Mouse (Mus musculus) adrenal gland, postnatal 10 days (tissue): ENCODE measurements at regions not wholly inside any gene's neighbourhood (a gene's known extent, or its start where the extent isn't known, plus 50 kb on each side); places are given as distances from the start of the nearest gene placed in this dataset.

Experiments
- DNase-seq: peaks from one replicate; pipeline ENCODE4 v3.0.0; 2021; ENCODE audit warnings: mixed read lengths

DNA sequence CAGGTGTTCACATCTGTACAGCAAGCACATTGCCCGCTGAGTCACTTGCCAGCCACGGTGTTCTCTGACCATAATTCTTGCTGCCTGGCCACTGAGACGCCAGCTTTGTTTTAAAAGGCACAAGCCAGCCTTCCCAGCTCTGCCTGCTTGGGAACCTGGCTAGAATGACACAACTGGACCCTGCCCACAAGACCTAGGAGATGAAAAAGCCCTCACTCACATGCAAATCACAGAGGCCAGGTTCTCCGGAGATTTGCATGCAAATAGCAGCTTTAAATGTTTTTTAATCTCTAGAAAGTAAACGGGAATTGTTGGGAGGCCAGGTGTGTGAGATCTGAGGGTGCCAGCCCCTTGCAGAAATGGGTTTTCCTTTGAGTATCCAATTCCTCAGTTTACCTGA, 71.9 kb downstream of the 1810010D01Rik start:
- DNase-seq, result no peak

DNA sequence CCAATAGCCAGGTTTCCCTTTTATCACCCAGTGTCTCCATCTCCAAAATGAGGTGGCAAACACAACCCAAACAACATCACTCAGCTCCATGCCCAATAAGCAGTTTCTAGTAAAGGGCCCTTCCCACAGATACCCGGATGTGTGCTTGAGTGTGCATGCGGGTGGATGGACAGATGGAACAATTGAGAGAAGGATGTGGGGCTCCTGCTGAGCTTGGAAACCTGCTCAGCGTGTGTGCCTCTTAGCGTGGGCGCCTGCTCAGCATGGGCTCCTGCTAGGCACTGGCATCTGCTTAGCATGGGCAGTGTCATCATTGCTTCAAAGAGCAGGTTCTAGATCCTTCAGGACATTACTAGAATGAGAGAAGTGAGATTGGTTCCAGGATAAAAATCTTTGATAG, 75.4 kb downstream of the 1810010D01Rik start:
- DNase-seq, result no peak

DNA sequence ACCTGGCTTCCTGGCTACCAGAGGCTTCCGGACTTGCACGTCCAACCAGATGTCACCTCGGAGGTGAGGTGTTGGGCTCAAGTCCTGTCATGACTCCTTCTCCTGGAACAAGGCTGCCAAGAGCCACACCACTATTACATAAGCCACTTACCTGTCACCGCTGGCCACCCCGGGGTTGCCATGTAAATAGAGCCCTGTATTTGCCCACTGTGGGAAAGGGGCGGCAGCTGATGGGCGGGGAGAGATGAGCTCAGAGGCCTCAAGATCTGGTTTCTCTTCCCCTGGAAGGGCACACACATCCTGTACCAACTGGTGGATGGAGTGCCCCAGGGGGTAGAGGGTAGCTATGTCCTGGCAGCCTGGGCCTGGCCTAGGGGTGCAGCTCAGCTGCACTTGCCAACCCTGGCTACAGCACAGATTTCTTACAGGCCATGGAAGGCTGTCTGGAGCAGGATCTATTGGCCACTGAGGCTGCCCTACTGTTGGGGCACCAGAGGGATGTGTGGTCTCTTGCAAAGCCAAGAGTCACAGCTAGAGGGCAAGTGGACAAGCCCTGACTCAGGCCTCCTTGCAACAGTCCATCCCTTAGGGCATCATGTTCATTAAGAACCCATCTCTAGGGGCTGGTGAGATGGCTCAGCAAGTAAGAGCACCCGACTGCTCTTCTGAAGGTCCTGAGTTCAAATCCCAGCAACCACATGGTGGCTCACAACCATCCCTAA, 76.3 kb downstream of the 1810010D01Rik start:
- DNase-seq, result no peak

DNA sequence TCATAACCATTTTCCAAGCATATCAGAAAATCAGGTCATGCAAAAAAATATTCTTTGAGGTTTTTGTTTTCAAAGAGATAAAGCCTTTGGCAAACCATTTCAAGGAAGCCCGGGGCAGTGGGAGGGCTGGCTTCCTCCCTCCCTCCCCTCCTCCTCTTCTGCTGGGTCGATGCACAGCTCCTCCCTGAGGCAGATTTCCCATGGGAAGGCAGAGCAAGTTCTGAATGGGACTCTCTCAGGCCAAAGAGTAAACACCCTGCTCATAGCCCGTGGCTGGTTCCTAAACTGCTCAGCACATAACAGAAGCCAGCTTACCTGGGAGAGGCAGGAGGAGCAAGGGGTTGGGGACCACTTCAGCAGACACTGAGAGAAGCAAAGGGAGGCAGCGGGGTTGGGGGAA, 77.9 kb downstream of the 1810010D01Rik start:
- no peak for DNase-seq

DNA sequence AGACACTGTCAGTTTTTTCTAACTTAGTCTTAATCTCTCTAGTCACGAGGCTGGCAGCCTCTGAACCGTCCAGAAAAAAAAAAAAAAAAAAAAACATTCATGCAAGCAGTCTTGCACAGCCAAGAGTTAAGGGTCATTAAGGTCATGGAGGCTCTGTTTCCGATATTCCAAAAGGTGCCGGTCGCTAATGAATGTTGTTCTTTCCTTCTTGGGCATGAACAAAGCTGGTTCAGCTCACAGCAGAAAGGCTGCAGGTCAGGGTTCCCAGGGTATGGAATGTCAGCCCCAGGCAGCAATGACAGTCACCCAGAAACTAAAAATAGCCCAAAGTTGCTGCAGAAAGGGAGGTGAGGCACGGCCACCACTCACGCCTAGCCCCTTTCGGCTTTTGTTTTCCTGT, 80.3 kb downstream of the 1810010D01Rik start:
- DNase-seq, result no peak

DNA sequence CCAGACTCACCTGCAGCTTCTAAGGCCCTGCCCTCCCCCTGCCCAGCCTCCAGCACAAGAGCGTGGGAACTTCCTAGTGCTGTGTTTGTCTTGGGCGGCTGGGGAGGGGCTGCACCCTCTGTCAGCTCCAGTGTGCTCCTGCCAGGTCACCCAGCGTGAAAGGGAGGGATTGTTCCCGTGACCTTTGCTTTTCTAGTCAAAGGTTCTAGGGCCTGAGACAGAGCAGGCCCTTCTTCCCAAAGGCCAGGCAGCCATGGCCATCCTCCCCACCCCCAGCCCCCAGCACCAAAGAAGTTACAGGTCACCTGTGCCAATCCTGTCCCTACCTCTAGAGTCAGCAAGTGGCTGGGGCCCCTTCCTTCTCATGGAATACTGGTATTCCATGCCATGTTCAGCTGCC, 80.7 kb downstream of the 1810010D01Rik start:
- DNase-seq, result no peak

DNA sequence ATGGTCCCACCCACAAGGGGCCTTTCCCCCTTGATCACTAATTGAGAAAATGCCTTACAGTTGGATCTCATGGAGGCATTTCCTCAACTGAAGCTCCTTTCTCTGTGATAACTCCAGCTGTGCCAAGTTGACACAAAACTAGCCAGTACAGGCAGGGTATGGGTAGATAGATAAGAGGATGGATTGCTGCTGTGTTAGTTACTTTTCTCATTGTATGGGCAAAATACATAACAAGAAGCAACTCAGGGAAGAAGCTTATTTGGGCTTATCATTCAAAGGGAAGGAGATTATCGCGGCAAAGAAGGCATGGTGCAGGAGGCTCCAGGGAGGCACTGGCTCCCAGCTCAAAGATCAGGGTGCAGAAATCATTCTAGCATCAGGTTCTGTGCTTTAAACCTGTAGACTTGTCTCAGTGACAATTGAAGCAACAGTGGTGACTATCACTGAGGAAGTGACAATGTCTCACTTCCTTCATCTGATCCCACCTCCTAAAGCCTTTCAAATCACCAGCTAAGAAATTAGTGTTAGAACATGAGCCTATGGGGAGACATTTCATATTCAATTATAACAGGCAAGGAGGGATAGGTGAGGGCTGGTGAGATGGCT, 83.8 kb downstream of the 1810010D01Rik start:
- no peak for DNase-seq

DNA sequence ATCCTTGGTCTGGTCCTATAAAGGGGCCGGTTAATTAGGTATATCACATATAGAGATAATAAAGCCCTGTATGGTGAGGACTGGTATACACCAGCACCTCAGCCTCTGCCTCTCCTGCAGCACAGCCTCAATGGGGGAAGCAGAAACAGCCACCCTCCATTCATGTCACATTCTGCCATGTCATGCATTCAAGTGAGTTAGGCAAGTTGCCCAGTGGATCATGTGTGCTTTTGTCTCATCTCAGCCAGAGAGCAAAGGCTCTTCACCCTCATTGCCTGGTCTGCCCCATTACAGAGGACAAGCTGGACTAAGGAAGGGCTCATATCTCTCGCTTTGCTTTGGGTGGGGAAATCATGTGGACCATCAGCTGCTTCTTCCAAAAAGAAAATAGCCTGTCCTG, 85.4 kb downstream of the 1810010D01Rik start:
- DNase-seq, result no peak

DNA sequence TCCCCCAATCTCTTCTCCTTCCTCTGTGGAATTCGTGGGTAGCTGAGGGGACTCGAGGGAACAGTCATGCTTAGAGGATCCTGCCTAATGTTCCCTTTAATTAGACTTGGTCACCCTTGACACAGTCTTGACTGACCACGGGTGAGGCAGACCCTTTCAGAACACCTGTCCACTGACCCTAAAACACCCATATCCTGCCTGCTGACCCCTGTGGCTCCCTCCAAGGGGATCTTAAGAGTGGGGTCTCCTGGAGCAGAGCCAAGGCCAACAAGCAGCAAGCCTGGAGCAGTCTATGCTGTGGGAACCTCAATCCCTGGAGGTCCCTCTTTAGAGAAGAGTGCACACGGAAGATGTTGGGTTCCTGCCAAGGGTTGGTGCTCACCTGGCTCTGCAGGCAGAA, 89.5 kb downstream of the 1810010D01Rik start:
- DNase-seq, result no peak

DNA sequence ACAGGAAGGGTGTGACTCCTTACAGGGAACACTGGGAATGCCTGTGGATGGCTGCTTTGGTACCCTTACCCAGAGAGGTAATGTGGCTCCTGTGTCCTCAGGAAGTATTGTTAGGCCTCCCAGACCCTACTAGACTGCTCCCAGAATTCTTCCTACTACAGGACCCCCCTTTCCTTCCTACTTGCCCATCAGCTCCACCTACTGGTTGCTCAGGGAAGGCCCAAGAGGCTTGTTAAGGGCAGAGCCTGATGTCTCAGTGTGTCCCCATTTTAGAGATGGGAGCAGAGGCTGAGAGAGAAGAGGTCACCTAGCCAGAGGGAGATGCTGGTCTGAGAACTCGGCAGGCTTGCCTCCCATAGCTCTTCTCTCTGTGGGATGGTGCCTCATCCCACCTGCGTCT, 93.3 kb downstream of the 1810010D01Rik start:
- peak; percentile 58 for DNase-seq

DNA sequence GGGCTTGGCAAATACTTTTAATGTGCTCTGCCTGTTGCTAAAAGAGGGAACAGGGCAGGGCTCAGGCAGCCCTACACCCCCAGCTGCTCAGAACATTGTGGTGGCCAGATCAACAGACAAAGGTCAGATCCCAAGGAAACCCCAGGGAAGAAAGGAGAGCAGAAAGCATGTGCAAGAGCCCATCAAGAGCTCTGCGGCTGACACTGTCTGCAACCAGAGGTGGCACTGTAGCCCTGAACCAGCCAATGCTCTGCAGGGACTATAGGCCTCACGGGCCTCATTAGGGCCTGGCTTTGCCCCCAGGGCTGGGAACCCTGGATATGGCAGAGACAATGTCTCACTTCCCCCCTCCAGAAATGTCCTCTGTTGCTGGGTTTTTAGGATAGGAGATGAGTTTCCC, 93.8 kb downstream of the 1810010D01Rik start:
- DNase-seq, result no peak

DNA sequence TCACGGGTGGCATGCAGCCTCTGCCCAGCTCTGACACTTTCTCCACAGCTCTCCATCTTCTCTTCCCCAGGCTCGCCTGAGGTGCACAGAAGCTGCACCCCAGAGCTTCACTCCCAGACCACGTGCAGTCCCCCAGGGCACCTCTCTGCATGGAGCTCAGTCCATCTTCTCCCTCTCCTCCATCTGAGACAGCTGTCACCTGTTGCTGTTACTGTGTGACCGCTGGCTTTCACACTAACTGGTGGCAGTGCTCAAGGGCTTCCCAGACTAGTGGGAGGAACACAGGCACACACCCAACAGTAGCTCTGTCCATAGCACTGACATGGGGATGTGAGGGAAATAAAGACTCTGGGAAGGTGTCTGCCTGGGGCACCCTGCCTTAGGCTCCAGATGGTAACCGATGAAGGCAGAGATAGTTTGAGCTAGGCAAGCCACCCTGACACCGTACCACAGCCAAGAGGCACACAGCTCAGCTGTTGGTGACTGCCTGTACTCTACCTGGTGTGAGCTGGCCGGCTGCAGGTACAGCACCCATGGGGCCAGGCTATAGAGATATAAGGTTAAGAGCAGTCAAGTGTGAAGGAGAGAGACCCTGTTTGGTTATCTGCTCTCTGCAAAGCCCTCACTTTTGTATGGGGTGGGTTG, 94.9 kb downstream of the 1810010D01Rik start:
- DNase-seq, result no peak

DNA sequence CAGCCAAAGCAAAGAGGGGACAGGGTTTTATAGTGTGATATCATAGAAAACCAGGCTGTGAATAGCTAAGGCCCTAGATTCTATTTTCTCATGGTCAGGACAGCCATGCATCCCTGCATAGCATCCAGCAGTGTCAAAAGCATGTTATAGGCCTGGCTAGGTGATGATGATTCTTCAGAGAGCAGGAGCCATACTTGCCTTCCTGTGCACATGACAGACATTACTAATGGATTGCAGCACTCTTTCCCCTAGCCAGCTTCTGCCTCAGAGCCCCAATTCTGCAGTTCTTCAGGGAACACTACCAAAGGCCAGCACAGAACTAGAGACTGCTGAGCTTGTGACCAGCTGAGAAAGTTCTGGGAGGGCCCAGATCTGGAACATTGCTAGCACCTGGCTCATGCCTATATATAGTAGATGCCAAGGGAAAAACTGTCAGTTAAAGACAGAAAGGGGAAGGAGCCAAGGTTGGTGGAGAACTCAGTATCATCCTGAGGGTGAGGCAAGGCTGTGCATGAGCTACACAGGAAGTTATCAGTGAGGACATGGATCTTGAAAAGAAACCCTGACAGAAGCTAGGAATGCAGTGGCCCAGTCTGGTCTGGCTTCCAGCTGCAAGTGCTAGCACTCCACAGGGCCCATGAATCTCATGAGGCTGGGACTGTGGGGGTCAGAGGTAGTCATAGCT, 95.6 kb downstream of the 1810010D01Rik start:
- DNase-seq, result no peak

DNA sequence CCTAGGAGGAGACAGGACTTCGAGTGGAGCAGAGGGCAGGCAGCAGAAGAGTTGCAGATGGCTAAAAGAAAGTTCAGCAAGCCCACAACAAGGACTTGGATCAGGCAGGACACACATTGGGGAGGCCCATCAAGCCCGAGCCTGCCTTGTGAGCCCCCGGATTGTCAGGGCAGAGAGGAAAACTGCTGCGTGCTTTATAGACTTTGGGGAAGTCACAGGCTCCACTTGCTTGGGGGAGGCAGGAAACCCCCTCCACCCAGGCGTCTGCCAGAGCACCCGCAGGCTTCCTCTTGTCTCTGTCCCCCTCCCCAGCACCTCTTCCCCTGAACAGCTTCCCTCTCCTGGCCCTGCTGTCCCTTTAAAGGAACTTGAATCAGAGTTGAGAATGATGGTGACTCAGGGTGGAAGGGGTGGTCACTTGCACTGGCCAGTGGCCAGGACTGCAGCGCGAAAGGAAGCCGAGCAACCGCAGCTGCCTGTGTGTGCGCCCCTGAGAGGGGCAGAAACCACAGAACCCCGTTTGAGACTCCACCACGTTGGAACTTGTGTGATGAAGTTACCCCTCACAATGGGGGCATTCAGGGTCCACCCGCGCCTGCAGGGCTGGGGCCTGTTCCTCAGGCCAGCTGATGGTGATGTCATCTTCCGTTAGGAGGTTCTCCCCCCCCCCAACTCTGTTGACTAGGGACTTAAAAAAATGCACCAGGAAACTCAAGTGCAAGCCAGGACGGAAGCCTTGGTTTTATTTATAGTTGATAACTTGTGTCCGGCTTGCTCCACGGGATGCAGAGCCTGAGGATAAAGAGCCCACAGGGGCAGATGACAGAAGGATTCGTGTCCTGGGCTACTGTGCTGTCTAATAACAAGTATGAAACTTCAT, 96.4 kb downstream of the 1810010D01Rik start:
- DNase-seq, result peak; percentile 85

DNA sequence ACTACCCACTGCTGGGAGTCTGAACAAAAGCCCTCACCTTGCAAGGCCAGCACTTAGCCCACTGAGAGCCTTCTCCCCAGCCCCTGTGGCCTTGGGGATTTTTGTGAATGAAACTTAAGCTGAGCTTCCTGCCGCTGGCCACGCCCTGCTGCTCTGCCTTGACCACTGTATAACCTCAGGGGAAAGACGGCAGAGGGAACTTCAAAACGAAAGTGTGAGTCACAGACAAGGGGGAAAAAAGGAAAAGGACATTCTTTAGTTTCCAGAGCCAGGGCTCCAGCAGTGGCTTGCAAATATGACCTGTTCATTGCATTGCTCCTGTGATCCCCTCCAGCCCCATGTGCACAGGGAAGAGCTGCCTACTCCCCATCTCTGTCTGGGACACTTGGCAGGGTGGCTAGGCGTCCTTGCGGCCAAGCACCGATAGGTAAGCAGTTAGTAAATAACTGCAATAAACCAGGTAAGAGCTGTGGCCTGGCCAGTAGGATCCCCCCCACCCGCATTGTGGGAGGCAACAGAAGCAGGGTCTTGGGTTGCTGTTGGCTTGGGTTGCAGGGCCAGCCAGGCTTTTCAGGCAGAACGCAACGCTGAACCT, 97.2 kb downstream of the 1810010D01Rik start:
- DNase-seq, result peak; percentile 80

DNA sequence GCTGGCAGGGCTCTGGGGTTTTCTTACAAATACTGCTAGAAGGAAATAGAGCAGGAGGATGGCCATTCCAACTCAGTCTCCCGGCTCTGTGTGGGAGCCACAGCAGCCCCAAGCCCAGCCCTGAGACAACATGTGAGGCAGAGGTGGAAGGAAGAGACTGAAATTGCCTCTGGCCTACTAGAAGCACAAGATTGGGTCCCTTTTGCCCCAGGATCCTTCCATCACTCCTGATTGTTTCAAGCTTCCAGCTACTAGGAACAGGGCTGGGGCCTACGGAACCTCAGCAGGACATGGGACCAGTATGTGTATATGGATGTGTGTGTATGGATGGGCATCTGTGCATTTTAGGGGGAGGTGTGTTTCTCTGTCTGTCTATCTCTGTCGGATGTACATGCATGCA, 97.9 kb downstream of the 1810010D01Rik start:
- no peak for DNase-seq

DNA sequence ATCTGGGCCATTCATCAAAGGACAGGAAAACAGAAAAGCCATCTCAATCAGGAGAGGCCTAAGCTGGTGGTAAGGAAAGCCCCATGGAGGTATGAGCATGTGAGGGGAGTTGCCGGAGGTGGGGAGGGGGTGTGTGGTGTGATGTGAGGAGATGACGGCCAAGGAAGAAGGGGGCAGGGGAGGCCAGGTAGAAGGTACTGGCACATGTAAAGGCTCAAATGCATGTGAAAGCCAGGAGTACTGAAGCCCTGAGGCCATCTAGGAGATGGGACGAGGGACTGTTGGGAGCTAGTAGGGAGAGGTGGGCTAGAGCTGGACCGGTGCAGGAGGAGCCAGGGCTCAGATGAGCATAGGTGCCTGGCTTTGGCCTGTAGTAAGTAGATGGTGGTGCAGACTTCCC, 98.4 kb downstream of the 1810010D01Rik start:
- no peak for DNase-seq

DNA sequence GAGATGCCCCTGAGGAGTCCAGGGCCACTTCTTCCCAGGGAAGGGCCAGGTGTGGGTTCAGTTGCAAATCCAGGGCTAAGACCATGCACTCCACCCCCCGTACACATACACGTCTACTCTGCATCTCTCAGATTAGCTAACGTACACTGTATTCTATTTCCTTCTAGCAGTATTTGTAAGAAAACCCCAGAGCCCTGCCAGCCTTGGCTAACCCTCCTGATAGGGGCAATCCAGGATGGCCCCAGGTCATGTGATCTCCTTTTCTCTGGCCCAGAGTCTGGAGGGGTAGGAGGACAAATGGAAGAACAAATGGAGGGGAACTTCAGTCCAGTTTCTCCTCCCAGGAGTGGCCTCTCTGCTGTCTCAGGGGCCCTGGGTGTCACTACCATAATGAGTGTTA, 98.9 kb downstream of the 1810010D01Rik start:
- no peak for DNase-seq

DNA sequence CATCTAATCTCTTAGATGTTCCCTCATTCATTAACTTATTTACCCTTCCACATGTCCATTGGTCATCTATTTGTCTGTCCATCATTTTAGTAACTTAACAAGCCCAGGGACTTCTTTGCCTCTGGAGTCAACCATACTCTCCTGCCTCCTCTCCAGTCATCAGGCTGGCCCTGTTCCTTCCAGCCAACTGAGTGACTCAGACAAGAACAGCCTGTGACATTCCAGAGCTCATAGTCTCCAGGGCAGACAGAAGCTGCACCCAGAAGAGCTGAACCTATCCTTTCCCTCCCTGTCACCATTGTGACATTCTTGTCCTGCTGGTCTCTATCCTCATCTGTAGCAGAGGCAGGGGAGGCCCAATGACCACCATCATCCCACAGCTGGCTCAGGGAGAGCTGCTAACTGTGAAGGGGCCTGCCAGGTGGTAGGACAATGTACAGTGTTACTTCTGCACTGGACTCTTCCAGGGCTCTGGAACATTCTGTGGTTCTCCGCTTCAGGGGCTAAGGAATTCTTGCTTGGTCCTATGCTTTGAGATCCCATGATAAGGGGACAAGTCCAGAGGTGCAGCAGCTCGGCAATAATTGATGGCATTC, 100.2 kb downstream of the 1810010D01Rik start:
- peak; percentile 30 for DNase-seq

DNA sequence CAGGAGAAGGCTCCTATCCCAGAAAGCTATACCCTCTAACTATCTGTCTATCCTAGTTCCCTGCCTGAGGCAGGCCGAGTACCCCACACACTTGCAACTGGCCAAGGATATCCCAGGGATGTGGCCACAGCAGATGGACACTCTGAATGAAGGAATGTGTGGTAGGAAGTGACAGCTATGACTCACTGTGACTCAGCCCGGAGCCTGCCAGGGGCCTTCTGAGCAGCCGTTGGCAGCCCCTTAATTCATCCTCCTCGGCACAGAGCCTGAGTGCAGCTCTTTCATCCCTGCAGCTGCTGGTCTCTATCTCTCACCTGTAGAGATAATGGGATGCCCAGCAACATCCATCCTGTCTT, 101.4 kb downstream of the 1810010D01Rik start:
- peak; percentile 81 for DNase-seq

DNA sequence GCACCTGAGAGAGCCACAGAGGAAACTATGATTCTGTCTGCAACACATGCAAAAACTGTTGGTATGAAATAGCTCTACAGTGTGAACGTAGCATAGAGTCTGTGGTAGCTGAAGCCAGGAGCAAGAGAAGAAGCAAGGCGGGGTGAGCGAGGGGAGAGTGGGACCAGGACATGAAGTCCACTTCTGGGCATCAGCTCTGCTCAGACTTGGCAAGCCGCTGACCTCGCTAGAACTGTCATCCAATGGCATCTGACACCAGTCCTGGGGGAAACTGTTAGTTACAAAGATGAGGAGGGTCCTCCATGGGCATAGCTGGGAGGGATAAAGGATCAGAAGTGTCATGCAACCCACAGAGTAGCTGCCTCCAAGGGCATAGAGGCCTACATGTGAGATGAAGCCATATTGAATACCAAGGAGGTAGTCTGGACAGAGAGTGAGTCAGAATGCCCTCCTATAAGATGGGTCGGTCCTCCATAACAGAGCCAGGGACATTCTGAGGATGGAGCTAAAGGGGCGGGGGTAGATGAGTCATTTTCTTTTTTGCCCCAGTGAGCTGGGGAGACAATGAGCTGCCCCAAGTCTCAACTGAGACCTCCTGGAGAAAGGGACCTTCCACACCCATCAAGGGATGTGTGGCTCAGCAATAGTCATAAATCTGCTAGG, 102.0 kb downstream of the 1810010D01Rik start:
- no peak for DNase-seq
